Mouse (Mus musculus): ENCODE data around the gene Nup62cl. TPM values are rescaled to one million over a fixed set of nuclear protein-coding genes. Genes with fewer than 3 reads are reported as not detected.
A peak's percentile ranks its signal among the peaks of the same experiment; 100 is the strongest.

The Nup62cl gene
- not detected in 2 replicates for polyA plus RNA-seq (2012; ENCODE audit: insufficient read depth, low replicate concordance)

DNA sequence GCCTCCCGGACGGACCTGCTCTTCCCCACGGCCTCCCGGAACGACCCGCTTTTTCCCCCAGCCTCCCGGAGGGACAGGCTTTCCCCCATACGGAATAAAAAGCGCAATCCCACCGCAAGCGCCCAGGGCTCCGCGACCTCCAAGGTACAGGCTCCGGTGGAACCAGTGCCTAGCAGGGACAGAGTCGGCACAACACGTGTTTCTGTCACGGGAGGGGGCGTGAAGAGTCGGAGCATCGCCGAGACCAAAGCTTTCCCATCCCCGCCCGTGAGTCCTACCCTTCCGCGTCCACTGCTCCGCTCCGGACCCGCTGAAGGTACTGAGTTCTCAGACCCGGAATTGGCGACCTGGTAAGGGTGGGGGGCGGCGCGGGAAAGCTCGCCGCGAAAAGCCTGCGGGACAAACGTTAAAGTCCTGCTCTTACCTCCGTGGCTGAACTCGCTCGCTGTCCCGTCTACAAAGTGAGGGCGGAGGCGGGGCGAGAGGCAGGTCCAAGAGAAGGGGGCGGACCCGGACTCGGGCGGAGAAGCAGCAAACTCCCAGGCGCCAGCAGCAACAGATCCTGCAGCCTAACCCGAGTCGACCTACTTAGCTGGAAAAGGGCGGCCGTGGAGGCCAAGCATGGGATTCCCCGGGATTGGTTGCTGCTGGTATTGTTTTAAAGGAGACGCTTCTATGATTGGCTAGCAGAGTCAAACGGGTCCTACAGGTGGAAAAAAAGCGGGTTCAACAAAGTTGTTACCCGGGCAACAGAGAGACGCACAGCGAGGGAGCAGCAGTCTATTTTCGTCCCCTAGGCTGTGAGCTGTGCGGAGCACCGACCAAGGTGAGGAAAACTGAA lies at the start of gene Nup62cl, which contains the start of gene Pih1h3b:
Gene Nup62cl (minus strand): TSS at position 578 of the 841 bp plus-strand sequence.
Gene Pih1h3b (plus strand): TSS at position 745 of the 841 bp plus-strand sequence.
- TF ChIP-seq FLI1 (IDR thresholded peaks at IDR 0.05; ENCODE audit: low read length) (no peak), GATA1 (IDR thresholded peaks at IDR 0.05; ENCODE audit: borderline replicate concordance, low read length) (no peak)
- Histone ChIP-seq H3K36me3 (replicated peaks; ENCODE audit: low read length) (no peaks in the 10 kb centered on the region), H3K27me3 (replicated peaks) (peaks cover 28% of the 10 kb centered on the region), H3K4me3 (replicated peaks) (peak within 1 kb of the TSS; percentile 88), H3K4me1 (peaks cover 7% of the 10 kb centered on the region; the same call in 1 of the 2 replicates), H3K9me3 (peaks cover 21% of the 10 kb centered on the region)

DNA sequence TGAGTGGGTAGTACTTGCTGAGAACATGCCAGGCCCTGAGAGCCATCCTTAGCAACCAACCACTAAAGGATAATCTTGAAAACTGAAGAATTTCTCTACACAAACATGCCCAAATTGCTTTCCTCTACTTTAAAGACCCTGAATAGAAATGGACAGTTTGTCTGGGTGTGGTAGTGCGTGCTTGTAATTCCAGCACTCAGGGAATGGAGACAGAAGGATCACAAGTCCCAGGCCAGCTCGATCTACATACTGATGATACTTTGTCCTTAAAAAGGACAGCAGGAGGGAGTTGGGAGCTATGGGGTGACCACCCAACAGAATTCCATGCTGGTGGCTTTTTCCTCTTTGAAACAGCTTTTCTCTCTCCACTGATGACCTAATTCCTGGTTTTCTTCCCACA lies 31.6 kb upstream of the Nup62cl start:
- H3K9me3 ChIP-seq = no peaks in the 10 kb centered on the region
- TF ChIP-seq FLI1 (IDR thresholded peaks at IDR 0.05; ENCODE audit: low read length) = no peak
- no peak for TF ChIP-seq GATA1 (IDR thresholded peaks at IDR 0.05; ENCODE audit: borderline replicate concordance, low read length)
- H3K36me3 ChIP-seq (replicated peaks; ENCODE audit: low read length) = no peaks in the 10 kb centered on the region
- no peaks in the 10 kb centered on the region for H3K27me3 ChIP-seq (replicated peaks)
- H3K4me3 ChIP-seq (replicated peaks) = no peak overlapping the region
- no peaks in the 10 kb centered on the region for H3K4me1 ChIP-seq

DNA sequence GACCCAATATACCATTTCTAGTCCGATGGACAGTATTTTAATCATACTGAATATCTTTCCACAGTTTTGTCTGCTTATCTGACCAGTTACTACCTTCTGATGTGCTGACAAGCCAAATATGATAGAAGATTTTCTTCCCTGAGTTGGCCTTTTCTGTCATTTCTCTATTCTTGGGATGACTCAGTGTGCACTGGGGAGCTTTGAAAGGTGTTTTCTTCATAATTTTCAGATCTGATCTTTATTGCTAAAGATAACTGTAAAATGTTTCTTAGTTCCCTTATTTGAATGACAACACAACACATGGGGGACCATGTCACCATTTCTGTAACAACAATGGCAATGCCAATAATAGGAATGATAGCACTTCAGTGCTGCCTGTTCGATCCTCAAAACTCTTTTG lies 20.0 kb upstream of the Nup62cl start:
- H3K4me3 ChIP-seq (replicated peaks) = no peak overlapping the region
- H3K27me3 ChIP-seq (replicated peaks) = no peaks in the 10 kb centered on the region
- H3K36me3 ChIP-seq (replicated peaks; ENCODE audit: low read length) = no peaks in the 10 kb centered on the region
- no peaks in the 10 kb centered on the region for H3K4me1 ChIP-seq
- peaks cover 8% of the 10 kb centered on the region for H3K9me3 ChIP-seq
- TF ChIP-seq FLI1 (IDR thresholded peaks at IDR 0.05; ENCODE audit: low read length) (no peak), GATA1 (IDR thresholded peaks at IDR 0.05; ENCODE audit: borderline replicate concordance, low read length) (no peak)

DNA sequence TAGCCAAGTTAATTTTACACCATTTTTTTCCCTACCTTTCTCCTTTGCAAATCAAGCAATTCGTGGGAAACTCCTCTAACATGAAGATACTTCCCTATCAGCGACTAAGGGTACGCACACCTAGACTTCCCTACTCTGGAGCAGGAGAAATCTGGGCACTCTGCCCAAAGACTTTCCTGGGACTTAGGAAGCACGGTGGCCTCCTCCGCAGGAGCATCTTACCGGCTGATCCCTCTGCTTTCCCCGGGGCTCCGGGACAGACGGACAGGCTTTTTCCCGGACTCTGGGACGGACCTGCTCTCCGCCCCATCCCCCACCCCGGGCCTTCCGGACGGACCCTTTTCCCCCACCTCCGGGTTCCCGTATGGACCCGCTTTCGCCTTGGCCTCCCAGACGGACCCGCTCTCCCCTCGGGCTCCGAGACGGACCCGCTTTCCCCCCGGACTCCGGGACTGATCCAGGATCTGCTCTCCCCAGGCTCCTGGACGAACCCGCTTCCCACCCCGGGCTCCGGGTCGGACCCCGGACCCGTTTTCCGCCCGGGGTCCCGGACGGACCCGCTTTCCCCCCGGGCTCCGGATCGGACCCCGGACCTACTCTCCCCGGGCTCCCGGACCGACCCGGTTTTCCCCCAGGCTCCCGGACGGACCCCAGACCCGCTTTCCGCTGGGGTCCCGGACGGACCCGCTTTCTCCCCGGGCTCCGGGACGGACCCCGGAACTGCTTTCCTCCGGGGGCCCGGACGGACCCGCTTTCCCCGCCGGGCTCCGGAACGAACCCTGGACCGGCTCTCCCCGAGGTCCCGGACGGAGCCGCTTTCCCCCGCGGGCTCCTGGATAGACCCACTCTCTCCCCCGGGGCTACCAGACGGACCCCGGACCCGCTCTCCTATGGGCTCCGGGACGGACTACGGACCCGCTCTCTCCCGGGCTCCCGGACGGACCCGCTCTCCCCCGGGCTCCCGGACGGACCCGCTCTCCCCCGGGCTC lies 1.3 kb downstream of the Nup62cl start:
- peaks cover 21% of the 10 kb centered on the region for H3K9me3 ChIP-seq
- no peak overlapping the region for H3K4me3 ChIP-seq (replicated peaks)
- no peaks in the 10 kb centered on the region for H3K36me3 ChIP-seq (replicated peaks; ENCODE audit: low read length)
- TF ChIP-seq GATA1 (IDR thresholded peaks at IDR 0.05; ENCODE audit: borderline replicate concordance, low read length) (no peak), FLI1 (IDR thresholded peaks at IDR 0.05; ENCODE audit: low read length) (no peak)
- peaks cover 28% of the 10 kb centered on the region for H3K27me3 ChIP-seq (replicated peaks)
- H3K4me1 ChIP-seq = peaks cover 7% of the 10 kb centered on the region; the same call in 1 of the 2 replicates

DNA sequence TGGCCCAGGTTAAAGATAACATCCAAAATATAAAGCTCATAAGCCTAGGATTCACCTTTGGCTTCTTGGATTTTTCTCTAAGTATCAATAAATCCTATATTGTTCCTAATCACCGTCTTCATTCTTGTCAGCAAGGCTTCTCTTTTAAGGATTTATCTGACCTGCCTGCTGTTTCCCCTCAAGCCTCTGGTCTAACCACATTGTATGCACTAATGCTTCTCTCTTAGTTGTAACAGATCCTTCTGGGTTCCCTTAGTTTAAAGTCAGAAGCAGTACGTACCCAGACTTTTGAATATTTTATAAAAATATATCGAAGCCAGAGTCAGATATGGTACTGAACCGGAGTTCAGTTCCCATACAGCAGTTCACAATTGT lies 63.8 kb downstream of the Nup62cl start:
- Histone ChIP-seq H3K9me3 (no peaks in the 10 kb centered on the region), H3K4me3 (replicated peaks) (peak overlapping the region; percentile 92)

DNA sequence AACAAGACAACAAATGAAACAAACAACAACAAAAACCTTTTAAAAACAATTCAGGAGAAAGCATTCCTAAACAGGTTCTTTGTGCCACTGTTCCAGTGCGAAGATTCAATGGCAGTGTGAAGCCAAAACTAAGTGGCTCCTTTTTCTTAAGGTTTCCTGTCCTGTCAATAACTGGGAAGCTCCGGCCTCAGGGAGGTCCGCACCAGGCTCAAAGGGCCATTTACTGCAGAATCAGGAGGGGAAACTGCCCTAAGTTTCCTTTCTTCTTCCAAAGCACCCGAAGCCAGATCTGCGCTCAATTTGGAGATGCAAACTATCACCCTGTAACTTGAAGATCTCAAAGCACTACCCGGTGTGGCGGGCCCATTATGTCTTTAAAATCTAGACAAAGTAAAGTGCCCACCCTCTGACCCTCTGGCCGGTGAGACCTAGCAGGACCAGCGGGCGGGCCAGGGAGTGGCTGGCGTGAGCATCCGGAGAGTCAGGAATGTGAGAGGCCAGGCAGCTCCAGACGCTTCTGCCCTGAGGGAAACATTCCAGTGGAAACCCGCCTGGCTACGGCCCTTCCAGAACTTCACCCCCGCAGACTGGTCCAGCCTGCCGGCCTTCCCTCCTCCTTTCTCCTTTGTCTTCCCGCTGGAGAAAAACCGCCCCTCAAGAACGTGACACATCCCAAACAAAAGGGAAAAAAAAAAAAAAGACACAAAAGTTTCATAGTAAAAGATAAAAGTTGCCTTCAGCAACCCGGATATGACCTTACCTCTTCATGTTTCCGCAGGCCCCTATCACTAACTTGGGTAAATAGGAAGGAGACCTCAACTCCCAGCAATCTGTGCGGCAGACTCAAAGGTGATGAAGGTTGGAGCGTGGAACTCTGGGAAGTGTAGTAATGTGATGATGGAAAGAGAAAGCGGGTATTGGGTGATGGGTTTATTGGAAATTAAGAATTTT lies 64.5 kb downstream of the Nup62cl start, which contains the start of gene Rbm41:
Gene Rbm41 (minus strand): TSS at position 856 of the 951 bp plus-strand sequence.
- no peak for TF ChIP-seq GATA1 (IDR thresholded peaks at IDR 0.05; ENCODE audit: borderline replicate concordance, low read length)
- no peak for TF ChIP-seq FLI1 (IDR thresholded peaks at IDR 0.05; ENCODE audit: low read length)
- peaks cover 8% of the 10 kb centered on the region; the same call in 1 of the 2 replicates for H3K4me1 ChIP-seq
- H3K4me3 ChIP-seq (replicated peaks) = peak within 1 kb of the TSS; percentile 92
- no peaks in the 10 kb centered on the region for H3K9me3 ChIP-seq
- H3K27me3 ChIP-seq (replicated peaks) = peaks cover 2% of the 10 kb centered on the region
- peaks cover 21% of the 10 kb centered on the region for H3K36me3 ChIP-seq (replicated peaks; ENCODE audit: low read length)

More for the DNA sequence above, 63.8 kb downstream of the Nup62cl start:
- H3K4me1 ChIP-seq = peaks cover 8% of the 10 kb centered on the region; the same call in 1 of the 2 replicates
- peaks cover 14% of the 10 kb centered on the region for H3K36me3 ChIP-seq (replicated peaks; ENCODE audit: low read length)
- H3K27me3 ChIP-seq (replicated peaks) = peaks cover 4% of the 10 kb centered on the region
- no peak for TF ChIP-seq FLI1 (IDR thresholded peaks at IDR 0.05; ENCODE audit: low read length)
- TF ChIP-seq GATA1 (IDR thresholded peaks at IDR 0.05; ENCODE audit: borderline replicate concordance, low read length) = no peak

DNA sequence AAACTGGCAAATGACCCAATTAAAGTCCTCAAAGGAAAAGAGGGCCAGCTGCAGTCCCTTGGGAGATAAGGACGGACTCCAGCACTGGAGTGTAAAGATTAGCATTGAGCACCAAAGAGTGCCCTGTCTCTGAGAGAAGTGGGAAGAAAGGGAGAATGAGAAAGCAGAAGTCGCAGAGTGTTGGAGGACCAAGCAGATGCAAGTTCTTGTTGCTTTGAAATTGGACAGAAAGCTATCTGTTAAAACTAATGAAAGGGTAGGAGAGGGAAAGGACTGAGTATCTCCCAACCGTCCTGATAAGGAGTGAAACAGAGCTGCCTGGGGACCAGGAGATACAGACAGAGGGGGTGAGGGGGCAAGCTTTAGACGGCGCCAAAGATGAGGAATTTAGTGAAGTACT lies 80.4 kb downstream of the Nup62cl start:
- Histone ChIP-seq H3K27me3 (replicated peaks) (no peaks in the 10 kb centered on the region), H3K36me3 (replicated peaks; ENCODE audit: low read length) (peaks cover 6% of the 10 kb centered on the region), H3K4me1 (peaks cover 8% of the 10 kb centered on the region; the same call in 1 of the 2 replicates), H3K9me3 (no peaks in the 10 kb centered on the region), H3K4me3 (replicated peaks) (no peak overlapping the region)
- no peak for TF ChIP-seq FLI1 (IDR thresholded peaks at IDR 0.05; ENCODE audit: low read length)
- no peak for TF ChIP-seq GATA1 (IDR thresholded peaks at IDR 0.05; ENCODE audit: borderline replicate concordance, low read length)

Other genes with a start within 250 kb of the Nup62cl start
- gene Morc4, start 191.0 kb downstream of the Nup62cl start, polyA plus RNA-seq (2012; ENCODE audit: insufficient read depth, low replicate concordance) = not detected in 2 replicates
- 0.58 TPM in 1 of 2 replicates, not detected in the other for gene Rbm41, start 64.1 kb downstream of the Nup62cl start, polyA plus RNA-seq (2012; ENCODE audit: insufficient read depth, low replicate concordance)
- gene Pih1h3b, start 167 bp upstream of the Nup62cl start, polyA plus RNA-seq (2012; ENCODE audit: insufficient read depth, low replicate concordance) = not detected in 2 replicates

All from megakaryocyte, embryonic 14.5 days (primary cell).